Mouse (Mus musculus) yolk sac, embryonic 10.5 days (tissue): ENCODE results near the gene Gal3st2b.
"Not testable (repeated sequence)": the region's sequence is repeated elsewhere in the genome, so short reads cannot be mapped to it uniquely, and the experiment has no call there.

ENCODE experiments used
- DNase-seq: peaks from one replicate; pipeline ENCODE4 v3.0.0-alpha.2; 2017; ENCODE audit warnings: low spot score

Gene Gal3st2b

GRCm38 (mm10) chr1:93918011-93918410 is at the start of gene Gal3st2b:
Gene Gal3st2b (plus strand): TSS chr1:93918311.
- DNase-seq = not testable (repeated sequence)

GRCm38 (mm10) chr1:93871594-93872105 is 46.5 kb upstream of the Gal3st2b start:
- DNase-seq = not testable (repeated sequence)

GRCm38 (mm10) chr1:93874405-93874804 is 43.7 kb upstream of the Gal3st2b start:
- not testable (repeated sequence) for DNase-seq

- DNase-seq = not testable (repeated sequence)
Measured at GRCm38 (mm10) chr1:93881778-93882177, 36.3 kb upstream of the Gal3st2b start.

- not testable (repeated sequence) for DNase-seq
Measured at GRCm38 (mm10) chr1:93890936-93891335, 27.2 kb upstream of the Gal3st2b start.

GRCm38 (mm10) chr1:93897395-93897794 is 20.7 kb upstream of the Gal3st2b start:
- DNase-seq = not testable (repeated sequence)

GRCm38 (mm10) chr1:93901291-93901690 is 16.8 kb upstream of the Gal3st2b start:
- not testable (repeated sequence) for DNase-seq

- not testable (repeated sequence) for DNase-seq
Measured at GRCm38 (mm10) chr1:93906690-93907089, 11.4 kb upstream of the Gal3st2b start.

GRCm38 (mm10) chr1:93908977-93909586 is 9.0 kb upstream of the Gal3st2b start:
- not testable (repeated sequence) for DNase-seq

GRCm38 (mm10) chr1:93911877-93912276 is 6.2 kb upstream of the Gal3st2b start:
- DNase-seq = not testable (repeated sequence)

GRCm38 (mm10) chr1:93917160-93917559 is 951 bp upstream of the Gal3st2b start:
- not testable (repeated sequence) for DNase-seq

- not testable (repeated sequence) for DNase-seq
Measured at GRCm38 (mm10) chr1:93918775-93919174, 664 bp downstream of the Gal3st2b start.

- not testable (repeated sequence) for DNase-seq
Measured at GRCm38 (mm10) chr1:93919321-93919720, 1.2 kb downstream of the Gal3st2b start.

GRCm38 (mm10) chr1:93922609-93923008 is 4.5 kb downstream of the Gal3st2b start:
- DNase-seq = not testable (repeated sequence)

GRCm38 (mm10) chr1:93923098-93923497 is 5.0 kb downstream of the Gal3st2b start:
- not testable (repeated sequence) for DNase-seq

- not testable (repeated sequence) for DNase-seq
Measured at GRCm38 (mm10) chr1:93935378-93935777, 17.3 kb downstream of the Gal3st2b start.

GRCm38 (mm10) chr1:93937807-93938206 is 19.7 kb downstream of the Gal3st2b start:
- not testable (repeated sequence) for DNase-seq

GRCm38 (mm10) chr1:93938415-93938814 is 20.3 kb downstream of the Gal3st2b start:
- not testable (repeated sequence) for DNase-seq

- DNase-seq = not testable (repeated sequence)
Measured at GRCm38 (mm10) chr1:93949087-93949486, 31.0 kb downstream of the Gal3st2b start.

- DNase-seq = not testable (repeated sequence)
Measured at GRCm38 (mm10) chr1:93966489-93966888, 48.4 kb downstream of the Gal3st2b start.

GRCm38 (mm10) chr1:93970380-93970779 is 52.3 kb downstream of the Gal3st2b start:
- DNase-seq = not testable (repeated sequence)

- not testable (repeated sequence) for DNase-seq
Measured at GRCm38 (mm10) chr1:93970797-93971196, 52.7 kb downstream of the Gal3st2b start.

GRCm38 (mm10) chr1:93975764-93976163 is 57.7 kb downstream of the Gal3st2b start:
- not testable (repeated sequence) for DNase-seq

- DNase-seq = not testable (repeated sequence)
Measured at GRCm38 (mm10) chr1:93978287-93978686, 60.2 kb downstream of the Gal3st2b start.
